Mouse (Mus musculus) limb, embryonic 11.5 days (tissue): ENCODE data around the gene Trim38. TPM values are rescaled to one million over a fixed set of nuclear protein-coding genes. Genes with fewer than 3 reads are reported as not detected.

ENCODE experiments used
- ATAC-seq: fragments of 200-750 bp; cut with Nextera tagmentation; 2 replicates; pipeline ENCODE4 v1.8.0; 2017; ENCODE audit warnings: low read depth; ENCODE audit not compliant: insufficient number of reproducible peaks, low FRiP score, low TSS enrichment
- DNase-seq: peaks from one replicate; pipeline ENCODE4 v3.0.0-alpha.2; 2015; ENCODE audit warnings: low spot score
- H3K27ac ChIP-seq: fragments of 300-500 bp; sonication (generic); replicated peaks from 2 replicates; pipeline ENCODE4 v1.5.1; 2014; ENCODE audit warnings: low read depth, mild to moderate bottlenecking, low read length
- H3K27me3 ChIP-seq: fragments of 300-500 bp; sonication (generic); 2 replicates; pipeline ENCODE4 v1.6.1; 2014; ENCODE audit warnings: mild to moderate bottlenecking, low read length, mixed read lengths; ENCODE audit not compliant: control insufficient read depth, insufficient read depth
- H3K36me3 ChIP-seq: fragments of 300-500 bp; sonication (generic); 2 replicates; pipeline ENCODE4 v1.6.1; 2014; ENCODE audit warnings: mild to moderate bottlenecking, low read length, moderate library complexity, mixed read lengths; ENCODE audit not compliant: control insufficient read depth, insufficient read depth
- H3K4me1 ChIP-seq: fragments of 300-500 bp; sonication (generic); 2 replicates; pipeline ENCODE4 v1.6.1; 2014; ENCODE audit warnings: low read length, mixed read lengths; ENCODE audit not compliant: control insufficient read depth, insufficient read depth
- H3K4me2 ChIP-seq: fragments of 300-500 bp; sonication (generic); 2 replicates; pipeline ENCODE4 v1.6.1; 2014; ENCODE audit warnings: low read depth, mild to moderate bottlenecking, moderate library complexity; ENCODE audit not compliant: severe bottlenecking
- H3K4me3 ChIP-seq: fragments of 300-500 bp; sonication (generic); 2 replicates; pipeline ENCODE4 v1.5.1; 2014; ENCODE audit warnings: low read depth, low read length
- H3K9ac ChIP-seq: fragments of 300-500 bp; sonication (generic); 2 replicates; pipeline ENCODE4 v1.6.1; 2014; ENCODE audit warnings: mild to moderate bottlenecking, low read length
- H3K9me3 ChIP-seq: fragments of 300-500 bp; sonication (generic); 2 replicates; pipeline ENCODE4 v1.6.1; 2016; ENCODE audit warnings: low read length; ENCODE audit not compliant: control insufficient read depth
- WGBS: fragments of 180-500 bp; shearing (Covaris S2); extraction: QIAGEN DNeasy Blood & Tissue Kit; methylation state at CpG from one replicate; pipeline ENCODE4 v1.1.7; 2014; 5-methylcytosine and 5-hydroxymethylcytosine counted together
- polyA plus RNA-seq: library from polyadenylated mRNA; unstranded; fragments of >200 nt; fragmentation: Nextera tagmentation; extraction: Ambion mirVana; gene quantifications from 2 replicates; pipeline ENCODE4 v1.2.1, GENCODE M21; 2014

The Trim38 gene
- polyA plus RNA-seq, 1 experiment from 2014 or later: not detected

DNA sequence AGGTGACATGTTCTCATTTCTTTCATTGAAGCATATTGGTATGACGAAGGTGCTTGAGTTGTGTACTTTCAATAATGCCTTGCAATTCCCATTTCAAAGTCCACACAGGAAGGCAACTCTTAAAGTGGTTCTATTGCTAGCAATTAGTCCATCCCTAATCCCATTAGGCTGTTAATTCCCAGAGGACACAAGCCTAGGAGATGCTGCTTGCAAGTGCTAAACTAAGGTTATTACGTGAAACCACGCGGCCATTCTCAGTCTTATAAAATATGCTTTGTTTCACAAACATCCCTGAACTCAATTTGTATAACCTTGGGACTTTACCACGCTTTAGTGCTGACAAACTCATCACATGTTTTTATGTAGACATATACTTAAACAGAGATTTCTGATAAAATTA is 32.6 kb upstream of the Trim38 start:
- H3K4me2 ChIP-seq: no peak overlapping the region
- WGBS: 81% methylated on average over 5 of the region's 5 CpGs
- H3K27me3 ChIP-seq: no peaks in the 10 kb centered on the region
- H3K9me3 ChIP-seq: no peaks in the 10 kb centered on the region
- no peaks in the 10 kb centered on the region for H3K36me3 ChIP-seq
- no peak overlapping the region for H3K4me3 ChIP-seq
- ATAC-seq (no peak), DNase-seq (peak; percentile 18)
- no peak overlapping the region for H3K9ac ChIP-seq
- no peak overlapping the region for H3K27ac ChIP-seq
- H3K4me1 ChIP-seq: no peaks in the 10 kb centered on the region

DNA sequence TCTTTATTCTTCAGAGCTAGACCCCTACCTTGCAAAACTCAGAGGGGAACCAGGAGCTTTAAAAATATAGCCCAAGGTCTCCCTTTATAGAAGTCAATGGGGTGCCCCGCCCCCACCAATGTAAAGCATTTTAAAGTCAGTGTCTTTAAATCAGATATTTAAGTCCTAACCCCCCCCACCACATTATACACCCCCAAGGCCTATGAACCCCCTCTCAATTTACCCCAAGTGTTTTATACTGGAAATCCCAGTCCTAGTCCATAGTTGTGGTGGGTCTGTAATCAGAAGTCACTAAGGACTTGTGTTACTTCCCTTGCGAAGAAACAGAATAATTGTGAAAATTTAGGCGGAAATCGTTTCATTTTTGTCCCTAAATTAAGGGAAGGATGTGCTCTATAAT is 31.7 kb upstream of the Trim38 start:
- peak overlapping the region; percentile 99 for H3K27ac ChIP-seq

DNA sequence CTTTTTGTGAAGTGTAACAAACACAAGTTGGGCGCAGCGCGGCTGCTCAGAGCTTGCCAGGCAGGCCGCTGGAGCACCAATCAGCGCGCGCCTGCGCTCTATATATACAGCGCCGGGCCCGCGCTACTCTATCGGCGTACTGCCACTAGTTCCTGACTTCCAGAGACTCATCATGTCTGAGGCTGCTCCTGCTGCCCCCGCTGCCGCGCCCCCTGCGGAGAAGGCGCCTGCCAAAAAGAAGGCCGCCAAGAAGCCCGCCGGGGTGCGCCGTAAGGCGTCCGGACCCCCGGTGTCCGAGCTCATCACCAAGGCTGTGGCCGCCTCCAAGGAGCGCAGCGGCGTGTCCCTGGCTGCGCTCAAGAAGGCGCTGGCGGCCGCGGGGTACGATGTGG is 31.0 kb upstream of the Trim38 start, which contains the start of gene Hist1h1c:
TSS of gene Hist1h1c (plus strand) at position 132 of the 392 bp plus-strand sequence.
- Histone ChIP-seq H3K4me2 (peak within 1 kb of the TSS; percentile 70), H3K27me3 (no peaks in the 10 kb centered on the region), H3K36me3 (no peaks in the 10 kb centered on the region), H3K9me3 (no peaks in the 10 kb centered on the region), H3K27ac (peak within 1 kb of the TSS; percentile 99), H3K9ac (peak within 1 kb of the TSS; percentile 77), H3K4me3 (peak within 1 kb of the TSS; percentile 48), H3K4me1 (no peaks in the 10 kb centered on the region)
- WGBS: under 1% methylated on average over 32 of the region's 38 CpGs
- ATAC-seq (peak; percentile 92), DNase-seq (peak; percentile 95)

More for the DNA sequence above, 31.7 kb upstream of the Trim38 start:
- DNase-seq (peak; percentile 34), ATAC-seq (no peak)
- Histone ChIP-seq H3K9ac (peak overlapping the region; percentile 77), H3K36me3 (no peaks in the 10 kb centered on the region), H3K9me3 (no peaks in the 10 kb centered on the region), H3K27me3 (no peaks in the 10 kb centered on the region), H3K4me1 (no peaks in the 10 kb centered on the region), H3K4me3 (peak overlapping the region; percentile 48; the same call in 1 of the 2 replicates), H3K4me2 (peak overlapping the region; percentile 70)
- 27% methylated on average over 4 of the region's 4 CpGs for WGBS

DNA sequence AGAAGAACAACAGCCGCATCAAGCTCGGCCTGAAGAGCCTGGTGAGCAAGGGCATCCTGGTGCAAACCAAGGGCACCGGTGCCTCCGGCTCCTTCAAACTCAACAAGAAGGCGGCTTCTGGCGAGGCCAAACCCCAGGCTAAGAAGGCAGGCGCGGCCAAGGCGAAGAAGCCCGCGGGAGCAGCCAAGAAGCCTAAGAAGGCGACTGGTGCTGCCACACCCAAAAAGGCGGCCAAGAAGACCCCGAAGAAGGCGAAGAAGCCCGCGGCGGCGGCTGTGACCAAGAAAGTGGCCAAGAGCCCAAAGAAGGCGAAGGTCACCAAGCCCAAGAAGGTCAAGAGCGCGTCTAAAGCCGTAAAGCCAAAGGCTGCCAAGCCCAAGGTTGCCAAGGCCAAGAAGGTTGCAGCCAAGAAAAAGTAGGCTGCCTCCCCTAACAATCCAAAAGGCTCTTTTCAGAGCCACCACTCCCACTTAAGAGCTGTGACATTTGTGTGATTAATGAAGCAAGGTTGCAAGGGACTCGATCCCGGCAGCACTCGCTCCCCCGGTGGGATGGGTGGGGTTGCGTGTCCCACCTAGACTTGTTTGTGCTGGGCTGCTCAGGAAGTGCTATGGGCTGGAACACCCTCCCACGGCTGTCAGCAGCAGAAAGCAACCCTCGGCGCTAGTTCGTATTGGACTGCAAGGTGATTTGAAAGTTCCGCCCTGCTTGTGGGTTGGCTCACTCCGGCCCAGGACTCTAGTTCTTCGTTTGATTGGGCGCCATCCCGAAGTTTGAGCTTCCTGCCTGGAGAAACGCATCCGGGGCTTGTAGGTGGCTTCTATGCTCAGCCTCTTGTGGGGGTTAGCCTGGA is 30.4 kb upstream of the Trim38 start:
- Histone ChIP-seq H3K4me1 (no peaks in the 10 kb centered on the region), H3K27ac (peak overlapping the region; percentile 99), H3K4me3 (peak overlapping the region; percentile 48), H3K9ac (peak overlapping the region; percentile 77), H3K36me3 (no peaks in the 10 kb centered on the region), H3K27me3 (no peaks in the 10 kb centered on the region), H3K4me2 (peak overlapping the region; percentile 70), H3K9me3 (no peaks in the 10 kb centered on the region)
- peak; percentile 88 for ATAC-seq
- under 1% methylated on average over 39 of the region's 39 CpGs for WGBS
- peak; percentile 97 for DNase-seq

DNA sequence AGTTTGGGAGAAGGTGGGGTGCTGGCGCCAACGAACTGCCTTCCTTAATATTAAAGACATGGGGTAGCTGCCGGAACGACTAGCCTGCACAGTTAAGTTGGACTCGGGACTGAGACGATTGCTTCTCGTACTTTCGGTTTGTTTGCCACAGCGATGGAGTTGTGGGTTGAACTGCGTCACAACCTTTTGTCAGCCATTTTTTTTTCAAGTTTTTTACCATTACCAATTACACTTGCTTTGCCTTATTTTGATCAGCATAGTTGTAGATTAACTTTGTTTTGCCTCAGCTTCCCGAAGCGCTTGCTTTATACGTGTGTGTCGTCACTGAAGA is 29.8 kb upstream of the Trim38 start:
- no peaks in the 10 kb centered on the region for H3K27me3 ChIP-seq
- H3K4me1 ChIP-seq: no peaks in the 10 kb centered on the region
- no peaks in the 10 kb centered on the region for H3K9me3 ChIP-seq
- peak overlapping the region; percentile 48 for H3K4me3 ChIP-seq
- ATAC-seq: no peak
- no peak for DNase-seq
- H3K36me3 ChIP-seq: no peaks in the 10 kb centered on the region
- peak overlapping the region; percentile 99 for H3K27ac ChIP-seq
- peak overlapping the region; percentile 70 for H3K4me2 ChIP-seq
- H3K9ac ChIP-seq: peak overlapping the region; percentile 77
- under 1% methylated on average over 14 of the region's 14 CpGs for WGBS

DNA sequence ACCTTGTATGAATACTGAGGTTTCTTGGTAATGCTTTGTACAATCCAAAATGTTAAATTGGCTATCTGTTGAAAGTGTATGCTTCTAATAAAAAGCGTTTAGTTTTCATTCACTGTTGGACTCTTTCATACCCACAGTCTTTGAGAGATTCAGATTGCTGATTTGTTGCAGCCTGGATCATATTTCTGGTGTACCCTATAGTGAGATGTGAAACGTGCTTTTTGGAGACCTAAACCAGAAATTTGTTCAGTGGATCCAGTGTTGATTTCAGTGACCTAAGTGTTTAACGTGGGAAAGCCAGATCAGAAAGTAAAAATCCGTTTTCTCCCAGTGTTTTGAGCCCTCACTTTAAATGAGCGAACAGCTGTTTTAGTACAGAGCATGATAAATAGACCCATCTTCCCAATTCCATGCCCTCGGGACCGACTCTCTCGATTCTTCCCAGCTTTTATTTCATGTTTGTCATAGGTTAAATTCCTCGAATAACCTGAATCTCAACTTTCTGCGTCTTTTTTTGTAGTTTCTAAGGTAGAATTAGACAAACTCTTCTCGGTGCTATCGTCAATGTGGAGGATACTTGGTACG is 29.4 kb upstream of the Trim38 start:
- peak; percentile 38 for DNase-seq
- peak overlapping the region; percentile 48 for H3K4me3 ChIP-seq
- H3K4me1 ChIP-seq: no peaks in the 10 kb centered on the region
- no peak for ATAC-seq
- H3K27ac ChIP-seq: peak overlapping the region; percentile 99
- WGBS: 31% methylated on average over 13 of the region's 13 CpGs
- H3K9me3 ChIP-seq: no peaks in the 10 kb centered on the region
- H3K4me2 ChIP-seq: peak overlapping the region; percentile 70
- H3K36me3 ChIP-seq: no peaks in the 10 kb centered on the region
- H3K27me3 ChIP-seq: no peaks in the 10 kb centered on the region
- peak overlapping the region; percentile 77 for H3K9ac ChIP-seq

DNA sequence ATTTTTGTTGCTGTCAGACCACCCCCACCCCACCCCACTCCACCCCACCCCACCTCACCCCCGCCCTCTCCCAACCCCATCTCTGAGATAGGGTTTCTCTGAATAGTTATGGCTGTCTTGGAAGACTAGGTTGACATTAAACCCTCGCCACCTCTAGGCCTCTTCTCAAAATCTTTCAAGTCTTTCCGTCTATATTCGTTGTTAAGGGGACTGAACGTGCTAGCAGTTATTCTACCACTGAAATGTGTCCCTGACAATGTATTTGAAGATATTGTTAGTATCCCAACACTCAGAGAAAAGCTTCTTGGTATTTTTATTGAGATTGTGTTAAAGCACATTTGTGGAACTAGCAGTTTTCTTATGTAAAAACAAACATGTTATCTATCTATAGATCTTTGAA is 28.8 kb upstream of the Trim38 start:
- H3K9ac ChIP-seq: no peak overlapping the region
- DNase-seq: peak; percentile 21
- 66% methylated on average over 5 of the region's 5 CpGs for WGBS

DNA sequence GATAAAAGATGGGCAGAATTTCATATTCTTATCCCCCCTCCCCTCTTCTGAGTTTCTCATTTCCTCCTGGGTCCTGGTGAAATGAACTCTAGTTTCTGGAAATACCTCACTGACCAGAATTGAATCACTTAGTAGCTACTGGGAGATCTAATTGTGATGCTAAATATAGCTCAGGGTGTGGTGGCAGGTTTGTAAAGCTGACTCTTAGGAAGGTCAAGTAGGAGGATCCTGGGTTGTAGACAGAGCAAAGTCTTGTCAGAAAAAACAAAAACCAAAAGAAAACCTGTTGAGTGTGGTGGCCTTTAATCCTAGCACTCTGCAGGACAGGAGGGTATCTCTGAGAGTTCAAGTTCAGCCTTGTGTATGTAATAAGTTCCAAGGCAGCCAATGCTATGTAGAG is 27.7 kb upstream of the Trim38 start:
- ATAC-seq: no peak
- Histone ChIP-seq H3K4me2 (no peak overlapping the region), H3K4me3 (no peak overlapping the region), H3K27ac (no peak overlapping the region), H3K9ac (no peak overlapping the region), H3K4me1 (no peaks in the 10 kb centered on the region), H3K27me3 (no peaks in the 10 kb centered on the region), H3K9me3 (no peaks in the 10 kb centered on the region), H3K36me3 (no peaks in the 10 kb centered on the region)
- no peak for DNase-seq

More for the DNA sequence above, 28.8 kb upstream of the Trim38 start:
- Histone ChIP-seq H3K27me3 (no peaks in the 10 kb centered on the region), H3K4me1 (no peaks in the 10 kb centered on the region), H3K4me3 (peak overlapping the region; percentile 48; the same call in 1 of the 2 replicates), H3K27ac (peak overlapping the region; percentile 99; the same call in 1 of the 2 replicates), H3K36me3 (no peaks in the 10 kb centered on the region), H3K4me2 (peak overlapping the region; percentile 70; the same call in 1 of the 2 replicates), H3K9me3 (no peaks in the 10 kb centered on the region)
- no peak for ATAC-seq
